Comparison of ENCODE assay signal across 14 mouse cellular contexts in genomic region chr10:11841094-11841493, GRCm38 (mm10).
DNase-seq lines count a peak whose midpoint lies in the region; ATAC-seq and TF ChIP-seq lines count a peak whose summit lies in the region.
"Had no signal": no experiment of that assay in that cellular context is flagged by ENCODE, and none has a peak within 500 bp of the region (broad histone marks: within the 10 kb centered on the region; RNA-seq: fewer than 3 reads in every experiment).

No protein-coding gene starts in this region.

- WGBS in forebrain, postnatal 0 days: 70% methylated on average over 5 of the region's 5 CpGs

- H3K27me3 ChIP-seq in forebrain, postnatal 0 days (ENCODE audit: insufficient read depth, low read length): no peaks in the 10 kb centered on the region
- H3K27me3 ChIP-seq: heart, embryonic 12.5 days; limb, embryonic 12.5 days; megakaryocyte, embryonic 14.5 days; Patski had no signal

- no peak overlapping the region for H3K4me2 ChIP-seq in forebrain, postnatal 0 days (ENCODE audit: low read depth)
- H3K4me2 ChIP-seq: heart, embryonic 12.5 days; limb, embryonic 12.5 days had no signal

- no peak for DNase-seq in frontal cortex, postnatal 10 days (ENCODE audit: low spot score in 2 of 2)
- peak; percentile 26 for DNase-seq in left cerebral cortex, adult 11 months (ENCODE audit: low spot score)
- DNase-seq in left cerebral cortex, postnatal 4 days: no peak
- peak; percentile 11 to 61 for DNase-seq in frontal cortex, adult 2 months (ENCODE audit: extremely low spot score in 1 of 2, low spot score in 1 of 2)
- DNase-seq in telencephalon, adult 2 months (ENCODE audit: low read depth, low spot score): peak; percentile 44
- DNase-seq in forebrain, postnatal 0 days: no peak
- DNase-seq: adrenal gland, postnatal 10 days; kidney, adult 8-10 months; lung, adult 18-20 months had no signal

- H3K4me3 ChIP-seq in forebrain, postnatal 0 days (ENCODE audit: low read depth, low read length): no peak overlapping the region
- H3K4me3 ChIP-seq: heart, embryonic 12.5 days; limb, embryonic 12.5 days had no signal

- intact Hi-C loops in left cerebral cortex, postnatal 4 days (cut with DNase I): loop anchor here (10.0 kb wide), 1 partner anchor 774 kb away; no protein-coding TSS in a partner anchor

- no peaks in the 10 kb centered on the region for H3K4me1 ChIP-seq in forebrain, postnatal 0 days (ENCODE audit: insufficient read depth)
- H3K4me1 ChIP-seq: limb, embryonic 12.5 days; megakaryocyte, embryonic 14.5 days had no signal

- H3K9ac ChIP-seq in forebrain, postnatal 0 days: no peak overlapping the region
- H3K9ac ChIP-seq: heart, embryonic 12.5 days; limb, embryonic 12.5 days had no signal

- TF ChIP-seq CTCF in forebrain, postnatal 0 days (IDR thresholded peaks at IDR 0.05; ENCODE audit: low read depth): no peak

- H3K27ac ChIP-seq in forebrain, postnatal 0 days (ENCODE audit: low read depth, low read length): no peak overlapping the region
- H3K27ac ChIP-seq: limb, embryonic 12.5 days had no signal

- H3K9me3 ChIP-seq in forebrain, postnatal 0 days (ENCODE audit: low read length): no peaks in the 10 kb centered on the region
- H3K9me3 ChIP-seq: heart, embryonic 12.5 days; limb, embryonic 12.5 days had no signal

- peak; percentile 73 for ATAC-seq in frontal cortex, adult (ENCODE audit: low TSS enrichment)
- no peak for ATAC-seq in forebrain, postnatal 0 days

- H3K36me3 ChIP-seq in forebrain, postnatal 0 days (ENCODE audit: insufficient read depth): no peaks in the 10 kb centered on the region
- H3K36me3 ChIP-seq: heart, embryonic 12.5 days; limb, embryonic 12.5 days had no signal

Comparison
In these comparisons a context has a peak if more than half of its experiments do, and no peak if none do; other contexts are left out.
1. DNase-seq: peak in left cerebral cortex, adult 11 months (single experiment), frontal cortex, adult 2 months (2 of 2) and telencephalon, adult 2 months (single experiment); none in frontal cortex, postnatal 10 days (0 of 2), left cerebral cortex, postnatal 4 days (single experiment) and forebrain, postnatal 0 days (single experiment).